ENCODE assay signal across 12 mouse cellular contexts in the genomic region with DNA sequence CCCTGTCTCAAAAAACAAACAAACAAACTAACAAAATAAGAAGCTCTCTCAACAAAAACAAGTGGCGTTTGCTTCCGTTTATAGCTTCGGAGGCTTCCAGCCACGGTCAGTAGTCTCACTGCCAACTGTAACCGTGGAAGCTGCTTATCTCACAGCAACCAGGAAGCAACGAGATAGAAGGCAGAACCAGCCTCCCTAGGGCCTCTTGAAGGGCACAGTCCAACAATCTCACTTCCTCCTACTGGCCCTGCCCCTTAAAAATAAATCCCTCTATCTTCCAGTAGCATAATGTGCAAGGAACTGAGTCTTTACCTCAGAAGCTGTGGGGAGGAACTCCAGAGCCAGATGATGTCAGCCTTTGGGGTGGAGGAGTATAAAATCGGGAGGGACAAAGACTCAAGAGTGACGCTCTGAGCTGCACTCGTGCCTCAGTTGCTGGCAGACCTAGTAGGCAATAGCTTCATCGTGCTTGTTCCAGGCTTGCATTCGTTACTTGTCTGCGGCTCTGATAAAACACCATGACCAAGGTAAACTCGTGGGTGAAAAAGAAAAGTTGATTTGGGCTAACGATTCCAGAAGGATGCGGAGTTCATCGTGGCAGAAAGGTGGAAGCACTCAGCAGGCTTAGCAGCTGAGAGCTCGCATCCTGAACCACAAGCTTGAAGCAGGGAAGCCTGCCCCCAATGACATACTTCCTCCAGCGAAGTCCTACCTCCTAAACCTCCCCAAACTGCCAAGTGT. TPM values are rescaled to one million over a fixed set of nuclear protein-coding genes. Genes with fewer than 3 reads are reported as not detected.
DNase-seq lines count a peak whose midpoint lies in the region; ATAC-seq lines count a peak whose summit lies in the region.
"Had no signal": no experiment of that assay in that cellular context is flagged by ENCODE, and none has a peak within 500 bp of the region (broad histone marks: within the 10 kb centered on the region; RNA-seq: fewer than 3 reads in every experiment).

No protein-coding gene starts in this region.

- H3K4me1 ChIP-seq in liver, embryonic 12.5 days, result peaks cover 57% of the 10 kb centered on the region
- peaks cover 2% of the 10 kb centered on the region; the same call in 1 of the 2 replicates for H3K4me1 ChIP-seq in forebrain, embryonic 13.5 days
- H3K4me1 ChIP-seq: embryonic facial prominence, embryonic 12.5 days had no signal

- WGBS in liver, embryonic 12.5 days (ENCODE audit: insufficient replicate concordance), result 52% methylated on average over 18 of the region's 18 CpGs
- WGBS in forebrain, embryonic 13.5 days, result 88% methylated on average over 18 of the region's 18 CpGs

- no peaks in the 10 kb centered on the region for H3K36me3 ChIP-seq in liver, embryonic 12.5 days
- no peaks in the 10 kb centered on the region for H3K36me3 ChIP-seq in splenic B cell, adult 2 months (ENCODE audit: control insufficient read depth, insufficient read depth, low read length, poor library complexity, severe bottlenecking)
- H3K36me3 ChIP-seq in forebrain, embryonic 13.5 days (ENCODE audit: poor library complexity, severe bottlenecking), result no peaks in the 10 kb centered on the region
- H3K36me3 ChIP-seq: embryonic facial prominence, embryonic 12.5 days had no signal

- H3K27ac ChIP-seq in liver, embryonic 12.5 days, result peak overlapping the region; percentile 67
- no peak overlapping the region for H3K27ac ChIP-seq in forebrain, embryonic 13.5 days
- H3K27ac ChIP-seq: embryonic facial prominence, embryonic 12.5 days; hindbrain, postnatal 0 days had no signal

- no peak overlapping the region for H3K9ac ChIP-seq in liver, embryonic 12.5 days
- no peak overlapping the region for H3K9ac ChIP-seq in forebrain, embryonic 13.5 days
- H3K9ac ChIP-seq: embryonic facial prominence, embryonic 12.5 days had no signal

- peak overlapping the region; percentile 20; the same call in 1 of the 2 replicates for H3K4me2 ChIP-seq in liver, embryonic 12.5 days
- no peak overlapping the region for H3K4me2 ChIP-seq in forebrain, embryonic 13.5 days
- H3K4me2 ChIP-seq: embryonic facial prominence, embryonic 12.5 days had no signal

- H3K27me3 ChIP-seq in liver, embryonic 12.5 days (replicated peaks), result no peaks in the 10 kb centered on the region
- no peaks in the 10 kb centered on the region for H3K27me3 ChIP-seq in splenic B cell, adult 2 months (ENCODE audit: control insufficient read depth, insufficient read depth, low read length, poor library complexity, severe bottlenecking)
- no peaks in the 10 kb centered on the region for H3K27me3 ChIP-seq in forebrain, embryonic 13.5 days
- H3K27me3 ChIP-seq: embryonic facial prominence, embryonic 12.5 days had no signal

- ATAC-seq in liver, embryonic 12.5 days, result peak; percentile 76
- no peak for ATAC-seq in forebrain, embryonic 13.5 days
- ATAC-seq: hindbrain, postnatal 0 days had no signal

- peak; percentile 53 for DNase-seq in lung, postnatal 36 days
- no peak for DNase-seq in lung, postnatal 14 days
- peak; percentile 39 for DNase-seq in c-Kit-negative CD71-positive TER-119-positive erythroid progenitor cells, embryonic 14.5 days (ENCODE audit: low read depth, low spot score)
- peak; percentile 76 for DNase-seq in splenic B cell, adult 2 months (ENCODE audit: low read depth, low spot score)
- DNase-seq in kidney, postnatal 14 days, result no peak
- DNase-seq in frontal cortex, postnatal 14 days (ENCODE audit: low spot score in 2 of 2), result no peak
- DNase-seq: layer of hippocampus, postnatal 36 days; thymus, postnatal 4 days had no signal

- no peaks in the 10 kb centered on the region for H3K9me3 ChIP-seq in liver, embryonic 12.5 days (replicated peaks)
- H3K9me3 ChIP-seq in forebrain, embryonic 13.5 days (replicated peaks), result no peaks in the 10 kb centered on the region
- H3K9me3 ChIP-seq: embryonic facial prominence, embryonic 12.5 days had no signal

- H3K4me3 ChIP-seq in liver, embryonic 12.5 days, result no peak overlapping the region
- H3K4me3 ChIP-seq in forebrain, embryonic 13.5 days, result no peak overlapping the region
- H3K4me3 ChIP-seq: embryonic facial prominence, embryonic 12.5 days had no signal

RNA-seq across cellular contexts. Expression of a gene that starts 35.3 kb away (rescaled TPM):
- 103 and 107 TPM in 2 replicates for polyA plus RNA-seq in liver, embryonic 12.5 days (2016; fragmentation: Nextera tagmentation; extraction: Ambion mirVana)
- 77.3 and 77.5 TPM in 2 replicates for polyA plus RNA-seq in forebrain, embryonic 13.5 days (2015; fragmentation: Nextera tagmentation; extraction: Ambion mirVana)

Comparison
In these comparisons a context has a peak if more than half of its experiments do, and no peak if none do; other contexts are left out.
1. DNase-seq: peak in lung, postnatal 36 days (single experiment), c-Kit-negative CD71-positive TER-119-positive erythroid progenitor cells, embryonic 14.5 days (single experiment) and splenic B cell, adult 2 months (single experiment); none in lung, postnatal 14 days (single experiment), kidney, postnatal 14 days (single experiment) and frontal cortex, postnatal 14 days (0 of 2).